Mouse (Mus musculus) CD4-positive, CD25-positive, alpha-beta regulatory T cell, adult 2 months (primary cell): ENCODE results near the gene Csrp2.

Experiments used
- DNase-seq: peaks from one replicate; pipeline ENCODE4 v3.0.0-alpha.2; 2012; ENCODE audit warnings: low read depth, low spot score

Csrp2 gene

DNA sequence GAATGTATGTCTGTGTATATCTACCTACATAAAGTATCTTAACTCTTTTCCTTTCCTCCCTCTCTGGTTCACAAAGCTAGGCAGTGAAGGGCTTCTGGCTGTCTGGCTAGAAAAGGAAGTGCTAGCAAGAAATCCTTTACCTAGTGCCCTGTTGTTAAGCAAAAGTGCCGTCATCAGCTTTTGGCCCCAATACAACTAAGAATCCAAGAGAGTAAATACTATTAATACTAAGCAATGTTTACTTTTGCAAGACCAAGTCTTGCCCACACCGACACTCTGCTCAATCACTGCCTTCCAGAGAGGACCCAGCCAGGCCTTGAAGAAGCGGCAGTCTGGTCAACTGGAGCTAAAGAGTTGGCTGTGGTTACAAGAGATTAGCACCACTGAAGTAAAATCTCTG, 51.5 kb downstream of the Csrp2 start:
- no peak for DNase-seq

DNA sequence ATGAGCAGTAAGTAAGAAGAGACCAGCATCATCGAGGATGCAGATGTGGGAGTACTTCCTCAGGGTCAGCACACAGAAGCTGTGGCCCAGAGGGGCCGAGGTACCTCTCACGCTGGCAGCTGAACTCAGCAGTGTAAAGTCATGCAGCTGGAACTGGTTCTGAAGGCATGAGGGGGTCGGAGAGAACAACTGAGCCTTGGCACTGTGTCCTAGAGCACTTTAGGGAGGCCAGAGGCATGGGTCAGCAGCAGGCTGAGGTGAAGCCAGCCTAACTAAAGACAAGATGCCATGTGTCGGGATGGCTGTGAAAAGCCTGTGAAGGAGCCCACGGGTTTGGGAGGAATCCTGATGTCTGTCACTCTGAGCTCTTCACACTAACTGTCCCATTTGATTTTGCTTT, 51.9 kb downstream of the Csrp2 start:
- no peak for DNase-seq

DNA sequence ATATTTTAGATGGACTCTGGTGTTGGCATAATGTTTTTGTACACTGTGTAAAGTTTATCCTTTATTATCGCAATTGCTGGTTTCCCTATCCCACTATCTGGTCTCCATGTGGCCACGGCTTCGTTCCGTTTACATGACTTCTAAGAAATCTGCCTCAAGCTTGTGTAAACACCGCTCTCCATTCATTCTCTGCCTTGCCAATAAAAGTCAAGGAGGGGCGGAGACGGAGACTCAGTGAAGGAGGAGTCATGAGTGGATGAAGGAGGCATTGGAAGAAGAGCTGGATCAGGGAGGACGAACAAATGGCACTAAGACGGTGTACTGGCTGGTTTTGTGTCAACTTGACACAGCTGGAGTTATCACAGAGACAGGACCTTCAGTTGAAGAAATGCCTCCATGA, 52.4 kb downstream of the Csrp2 start:
- no peak for DNase-seq

- DNase-seq = peak; percentile 45
Measured at GRCm38 (mm10) chr10:110974463-110974862, 54.9 kb downstream of the Csrp2 start.

GRCm38 (mm10) chr10:110974885-110975284, 55.3 kb downstream of the Csrp2 start:
- no peak for DNase-seq

GRCm38 (mm10) chr10:110976046-110976445, 56.5 kb downstream of the Csrp2 start:
- peak; percentile 70 for DNase-seq

DNA sequence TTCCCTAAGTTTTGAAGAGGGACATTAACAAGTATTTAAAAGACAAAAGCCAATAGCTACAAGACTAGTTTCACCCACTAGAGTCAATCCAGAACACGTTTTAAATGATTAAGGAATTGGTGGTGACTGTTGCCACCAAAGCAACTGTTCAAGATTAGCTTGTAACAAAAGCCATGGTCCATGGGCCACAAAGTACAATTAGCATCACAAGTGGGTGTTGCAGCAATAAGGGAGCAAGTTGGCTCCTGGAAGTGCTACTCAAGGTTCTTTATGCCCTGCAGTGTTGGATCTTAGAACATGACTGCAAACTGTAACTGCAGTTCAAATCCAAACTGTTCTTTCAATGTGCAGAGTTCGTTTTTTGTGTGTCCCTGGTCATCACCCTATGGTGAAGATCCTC, 57.8 kb downstream of the Csrp2 start:
- no peak for DNase-seq

- DNase-seq = no peak
Measured at GRCm38 (mm10) chr10:110979431-110979830, 59.8 kb downstream of the Csrp2 start.

- DNase-seq = no peak
Measured at GRCm38 (mm10) chr10:110980441-110980840, 60.9 kb downstream of the Csrp2 start.

GRCm38 (mm10) chr10:110982771-110983170, 63.2 kb downstream of the Csrp2 start:
- no peak for DNase-seq

- no peak for DNase-seq
Measured at GRCm38 (mm10) chr10:110986682-110987081, 67.1 kb downstream of the Csrp2 start.
